ENCODE assay signal across 27 mouse cellular contexts in genomic region chr11:33596655-33597054, GRCm38 (mm10). TPM values are rescaled to one million over a fixed set of nuclear protein-coding genes. Genes with fewer than 3 reads are reported as not detected.
"Had no signal": no experiment of that assay in that cellular context is flagged by ENCODE, and none has a peak within 500 bp of the region (broad histone marks: within the 10 kb centered on the region; RNA-seq: fewer than 3 reads in every experiment).

No protein-coding gene starts in this region.

- H3K36me3 ChIP-seq: limb, embryonic 12.5 days; limb, embryonic 15.5 days; stomach, embryonic 15.5 days had no signal

- H3K27me3 ChIP-seq: limb, embryonic 15.5 days; stomach, embryonic 15.5 days had no signal

- H3K4me1 ChIP-seq: limb, embryonic 12.5 days; limb, embryonic 15.5 days; stomach, embryonic 15.5 days had no signal

- H3K9me3 ChIP-seq: limb, embryonic 12.5 days; limb, embryonic 15.5 days; stomach, embryonic 15.5 days had no signal

- H3K4me3 ChIP-seq: limb, embryonic 12.5 days; limb, embryonic 15.5 days; stomach, embryonic 15.5 days had no signal

- DNase-seq: kidney, adult 8-10 months; kidney, postnatal 14 days; kidney, postnatal 4 days; left cerebral cortex, postnatal 4 days; liver, postnatal 0 days; lung, embryonic 14.5 days; midbrain, embryonic 14.5 days; right cerebral cortex, adult 18-20 months; right cerebral cortex, postnatal 14 days; right cerebral cortex, postnatal 4 days; thymus, postnatal 25 days had no signal

- H3K9ac ChIP-seq: limb, embryonic 12.5 days; limb, embryonic 15.5 days; liver, embryonic 14.5 days; liver, postnatal 0 days; lung, embryonic 14.5 days; stomach, embryonic 15.5 days had no signal

- ATAC-seq: intestine, postnatal 0 days; liver, postnatal 0 days; lung, postnatal 0 days had no signal

- H3K27ac ChIP-seq: limb, embryonic 12.5 days; limb, embryonic 15.5 days; liver, embryonic 14.5 days; macrophage; stomach, embryonic 15.5 days had no signal

- H3K4me2 ChIP-seq: limb, embryonic 12.5 days; limb, embryonic 15.5 days; liver, embryonic 11.5 days; lung, embryonic 14.5 days; midbrain, embryonic 11.5 days; stomach, embryonic 15.5 days had no signal

RNA-seq across cellular contexts. Expression of gene D130052B06Rik, which starts 2.4 kb away (rescaled TPM):
- total RNA-seq: layer of hippocampus, adult 18-20 months; layer of hippocampus, postnatal 14 days; left cerebral cortex, adult 8-10 months; left cerebral cortex, postnatal 14 days; left cerebral cortex, postnatal 4 days; megakaryocyte, adult 5-6 weeks had no signal
- polyA plus RNA-seq: intestine, postnatal 0 days; kidney, embryonic 16.5 days; liver, embryonic 11.5 days; liver, embryonic 14.5 days; liver, postnatal 0 days; lung, embryonic 14.5 days; lung, postnatal 0 days; macrophage; midbrain, embryonic 11.5 days; midbrain, embryonic 14.5 days; stomach, embryonic 15.5 days; thymus, postnatal 0 days had no signal

RNA-seq across cellular contexts. Expression of gene Gabrp, which starts 17.9 kb away (rescaled TPM):
- total RNA-seq: layer of hippocampus, adult 18-20 months; layer of hippocampus, postnatal 14 days; left cerebral cortex, adult 8-10 months; left cerebral cortex, postnatal 14 days; left cerebral cortex, postnatal 4 days; megakaryocyte, adult 5-6 weeks had no signal
- polyA plus RNA-seq: intestine, postnatal 0 days; lung, embryonic 14.5 days; macrophage; midbrain, embryonic 14.5 days had no signal
